Mouse (Mus musculus): ENCODE results near the gene Pknox2. TPM values are rescaled to one million over a fixed set of nuclear protein-coding genes. Genes with fewer than 3 reads are reported as not detected.
A peak's percentile ranks its signal among the peaks of the same experiment; 100 is the strongest.

The Pknox2 gene
- 33.4 and 39.0 TPM in 2 replicates for polyA plus RNA-seq (2014; fragmentation: Nextera tagmentation; extraction: Ambion mirVana)

DNA sequence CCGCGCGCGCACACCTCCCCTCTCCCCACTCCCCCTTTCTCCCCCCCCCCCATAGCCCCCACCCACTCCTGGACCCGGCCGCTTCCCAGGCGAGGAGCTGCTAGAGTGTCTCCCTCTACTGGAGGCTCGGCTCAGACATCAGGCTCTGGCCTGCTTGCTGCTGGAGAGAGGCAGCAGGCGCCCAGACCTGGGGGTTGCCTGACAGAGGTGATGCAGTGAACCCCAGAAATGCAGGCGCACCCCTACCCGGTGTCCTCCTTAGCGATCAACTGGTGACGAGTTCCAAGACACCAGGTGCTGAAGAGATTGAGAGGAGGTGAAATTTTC lies at the start of gene Pknox2:
Gene Pknox2, minus strand, starts transcription at position 49 of the 327 bp plus-strand sequence.
- WGBS, result under 1% methylated on average over 9 of the region's 13 CpGs
- Histone ChIP-seq H3K4me2 (ENCODE audit: low read depth, low read length) (peak within 1 kb of the TSS; percentile 81), H3K36me3 (ENCODE audit: control insufficient read depth, insufficient read depth, low read length) (no peaks in the 10 kb centered on the region), H3K4me3 (ENCODE audit: low read depth, low read length) (peak within 1 kb of the TSS; percentile 88), H3K9ac (replicated peaks; ENCODE audit: low read depth, low read length) (peak within 1 kb of the TSS; percentile 95), H3K9me3 (ENCODE audit: control insufficient read depth, low read length) (no peaks in the 10 kb centered on the region), H3K4me1 (ENCODE audit: control insufficient read depth, insufficient read depth, low read length) (peaks cover 15% of the 10 kb centered on the region), H3K27me3 (ENCODE audit: control insufficient read depth, insufficient read depth, low read length) (no peaks in the 10 kb centered on the region), H3K27ac (ENCODE audit: low read depth, low read length) (peak within 1 kb of the TSS; percentile 98)
- ATAC-seq (ENCODE audit: low read depth), result peak; percentile 86

DNA sequence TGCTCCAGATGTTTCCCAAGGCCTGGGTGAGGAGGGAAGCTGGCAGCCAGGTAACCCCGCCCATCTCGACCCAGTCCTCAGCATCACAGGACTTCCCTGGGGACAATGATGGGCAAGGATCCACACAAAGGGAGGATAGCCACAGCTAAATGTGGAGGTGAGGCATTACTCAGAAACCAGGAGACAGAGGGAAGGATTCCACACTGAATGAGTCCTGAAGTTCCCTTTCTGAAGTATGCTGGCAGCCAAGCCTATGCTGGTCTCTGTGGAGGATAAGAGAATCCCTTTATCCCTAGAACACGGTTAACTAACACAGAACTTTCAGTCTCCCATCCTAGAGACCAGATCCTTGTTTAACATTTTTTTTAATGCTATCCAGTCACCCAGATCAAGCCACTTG lies 40.8 kb upstream of the Pknox2 start:
- Histone ChIP-seq H3K4me3 (ENCODE audit: low read depth, low read length) (no peak overlapping the region), H3K27me3 (ENCODE audit: control insufficient read depth, insufficient read depth, low read length) (no peaks in the 10 kb centered on the region), H3K36me3 (ENCODE audit: control insufficient read depth, insufficient read depth, low read length) (no peaks in the 10 kb centered on the region), H3K4me1 (ENCODE audit: control insufficient read depth, insufficient read depth, low read length) (no peaks in the 10 kb centered on the region), H3K27ac (ENCODE audit: low read depth, low read length) (no peak overlapping the region), H3K4me2 (ENCODE audit: low read depth, low read length) (no peak overlapping the region), H3K9ac (replicated peaks; ENCODE audit: low read depth, low read length) (no peak overlapping the region), H3K9me3 (ENCODE audit: control insufficient read depth, low read length) (no peaks in the 10 kb centered on the region)
- WGBS, result 83% methylated on average over 3 of the region's 3 CpGs
- ATAC-seq (ENCODE audit: low read depth), result no peak

DNA sequence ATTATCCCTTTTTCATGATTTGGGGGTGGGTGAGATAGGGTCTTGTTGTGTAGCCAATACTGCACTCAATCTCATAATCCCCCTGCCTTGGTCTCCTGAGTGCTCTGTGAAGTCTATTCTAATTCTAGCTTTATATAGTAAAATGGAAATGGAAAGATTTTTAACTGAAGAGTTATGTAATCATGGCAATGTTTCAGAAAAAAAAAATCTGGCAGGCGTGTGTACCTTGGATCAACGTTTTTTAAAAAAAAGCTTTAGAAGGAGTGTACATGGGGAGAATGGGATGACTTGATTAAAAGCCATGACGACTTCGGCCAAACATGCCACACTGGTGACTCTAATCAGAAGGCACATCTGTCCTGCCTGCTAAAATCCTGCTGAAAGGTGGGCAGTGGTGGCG lies 40.2 kb upstream of the Pknox2 start:
- 85% methylated on average over 5 of the region's 5 CpGs for WGBS
- Histone ChIP-seq H3K27ac (ENCODE audit: low read depth, low read length) (no peak overlapping the region), H3K36me3 (ENCODE audit: control insufficient read depth, insufficient read depth, low read length) (no peaks in the 10 kb centered on the region), H3K4me3 (ENCODE audit: low read depth, low read length) (no peak overlapping the region), H3K27me3 (ENCODE audit: control insufficient read depth, insufficient read depth, low read length) (no peaks in the 10 kb centered on the region), H3K4me1 (ENCODE audit: control insufficient read depth, insufficient read depth, low read length) (no peaks in the 10 kb centered on the region), H3K9ac (replicated peaks; ENCODE audit: low read depth, low read length) (no peak overlapping the region), H3K4me2 (ENCODE audit: low read depth, low read length) (no peak overlapping the region), H3K9me3 (ENCODE audit: control insufficient read depth, low read length) (no peaks in the 10 kb centered on the region)
- ATAC-seq (ENCODE audit: low read depth), result no peak

DNA sequence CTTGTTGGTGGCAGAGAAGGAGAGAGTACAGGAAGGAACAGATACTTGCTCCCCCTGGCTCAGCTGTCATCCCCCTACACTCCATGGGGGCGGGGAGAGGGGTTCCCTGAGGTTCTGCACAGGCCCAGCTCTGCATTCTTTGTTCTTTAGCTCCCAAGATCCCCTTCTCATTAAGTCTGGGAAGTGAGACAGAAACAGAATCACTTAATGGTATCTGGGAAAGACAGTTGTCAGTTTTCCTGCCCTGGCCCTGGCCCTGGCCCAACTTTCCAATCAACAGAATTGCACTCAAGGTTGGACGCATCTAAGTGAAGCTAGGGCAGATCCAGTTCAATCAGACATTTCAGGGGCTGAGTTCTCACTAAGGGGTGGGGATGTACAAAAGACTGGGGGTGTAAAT lies 36.0 kb upstream of the Pknox2 start:
- no peaks in the 10 kb centered on the region for H3K27me3 ChIP-seq (ENCODE audit: control insufficient read depth, insufficient read depth, low read length)
- 77% methylated on average over 2 of the region's 2 CpGs for WGBS
- no peak overlapping the region for H3K9ac ChIP-seq (replicated peaks; ENCODE audit: low read depth, low read length)
- no peak overlapping the region for H3K4me2 ChIP-seq (ENCODE audit: low read depth, low read length)
- peaks cover 3% of the 10 kb centered on the region; the same call in 1 of the 2 replicates for H3K4me1 ChIP-seq (ENCODE audit: control insufficient read depth, insufficient read depth, low read length)
- no peak overlapping the region for H3K27ac ChIP-seq (ENCODE audit: low read depth, low read length)
- no peaks in the 10 kb centered on the region for H3K9me3 ChIP-seq (ENCODE audit: control insufficient read depth, low read length)
- H3K4me3 ChIP-seq (ENCODE audit: low read depth, low read length), result no peak overlapping the region
- no peak for ATAC-seq (ENCODE audit: low read depth)
- H3K36me3 ChIP-seq (ENCODE audit: control insufficient read depth, insufficient read depth, low read length), result no peaks in the 10 kb centered on the region

DNA sequence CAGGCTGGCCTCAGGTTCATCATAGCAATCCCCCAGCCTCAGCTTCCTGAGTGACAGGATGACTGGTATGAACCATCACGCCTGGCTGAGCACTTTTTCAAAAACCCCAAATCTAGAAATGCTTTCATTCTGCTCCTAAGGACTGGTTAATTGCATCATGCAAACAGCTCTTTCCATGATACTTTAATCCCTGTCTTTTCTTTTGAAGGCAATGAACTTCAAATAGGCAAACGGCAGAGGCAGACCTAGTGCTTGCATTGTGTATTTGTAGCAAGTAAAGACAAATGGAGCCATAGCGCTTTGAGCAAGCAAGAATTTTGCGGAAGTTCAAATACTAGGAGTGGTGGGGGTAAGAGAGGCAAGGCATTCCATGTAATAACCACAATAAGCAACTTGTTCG lies 34.4 kb upstream of the Pknox2 start:
- H3K9ac ChIP-seq (replicated peaks; ENCODE audit: low read depth, low read length), result no peak overlapping the region
- no peak for ATAC-seq (ENCODE audit: low read depth)
- WGBS, result 68% methylated on average over 5 of the region's 5 CpGs
- H3K4me2 ChIP-seq (ENCODE audit: low read depth, low read length), result no peak overlapping the region
- H3K27ac ChIP-seq (ENCODE audit: low read depth, low read length), result no peak overlapping the region
- no peaks in the 10 kb centered on the region for H3K9me3 ChIP-seq (ENCODE audit: control insufficient read depth, low read length)
- no peaks in the 10 kb centered on the region for H3K36me3 ChIP-seq (ENCODE audit: control insufficient read depth, insufficient read depth, low read length)
- no peaks in the 10 kb centered on the region for H3K27me3 ChIP-seq (ENCODE audit: control insufficient read depth, insufficient read depth, low read length)
- no peak overlapping the region for H3K4me3 ChIP-seq (ENCODE audit: low read depth, low read length)
- peaks cover 7% of the 10 kb centered on the region; the same call in 1 of the 2 replicates for H3K4me1 ChIP-seq (ENCODE audit: control insufficient read depth, insufficient read depth, low read length)

DNA sequence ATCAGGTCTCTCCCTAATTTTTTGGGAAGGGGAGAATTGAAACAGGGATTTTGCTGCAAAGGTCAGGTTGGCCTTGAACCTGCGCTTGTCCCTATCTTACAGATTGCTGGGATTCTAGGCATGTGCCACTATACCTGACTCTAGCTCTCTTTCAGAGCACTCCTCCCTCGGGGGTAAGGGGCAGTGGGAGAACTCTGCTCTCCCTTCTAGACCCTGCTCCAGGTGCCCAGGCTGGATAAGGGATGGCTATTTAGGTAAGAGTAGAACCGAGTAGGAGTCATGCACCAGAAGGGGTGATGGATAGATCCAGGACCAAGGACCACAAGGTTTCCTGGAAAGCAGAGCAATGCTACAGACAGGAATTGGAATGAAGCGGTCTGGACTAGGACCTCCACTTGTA lies 32.4 kb upstream of the Pknox2 start:
- H3K9ac ChIP-seq (replicated peaks; ENCODE audit: low read depth, low read length), result no peak overlapping the region
- H3K4me2 ChIP-seq (ENCODE audit: low read depth, low read length), result no peak overlapping the region
- no peak overlapping the region for H3K27ac ChIP-seq (ENCODE audit: low read depth, low read length)
- no peaks in the 10 kb centered on the region for H3K9me3 ChIP-seq (ENCODE audit: control insufficient read depth, low read length)
- no peak overlapping the region for H3K4me3 ChIP-seq (ENCODE audit: low read depth, low read length)
- no peaks in the 10 kb centered on the region for H3K36me3 ChIP-seq (ENCODE audit: control insufficient read depth, insufficient read depth, low read length)
- H3K4me1 ChIP-seq (ENCODE audit: control insufficient read depth, insufficient read depth, low read length), result peaks cover 7% of the 10 kb centered on the region; the same call in 1 of the 2 replicates
- no peaks in the 10 kb centered on the region for H3K27me3 ChIP-seq (ENCODE audit: control insufficient read depth, insufficient read depth, low read length)
- WGBS, result 94% methylated on average over 4 of the region's 4 CpGs
- ATAC-seq (ENCODE audit: low read depth), result no peak

DNA sequence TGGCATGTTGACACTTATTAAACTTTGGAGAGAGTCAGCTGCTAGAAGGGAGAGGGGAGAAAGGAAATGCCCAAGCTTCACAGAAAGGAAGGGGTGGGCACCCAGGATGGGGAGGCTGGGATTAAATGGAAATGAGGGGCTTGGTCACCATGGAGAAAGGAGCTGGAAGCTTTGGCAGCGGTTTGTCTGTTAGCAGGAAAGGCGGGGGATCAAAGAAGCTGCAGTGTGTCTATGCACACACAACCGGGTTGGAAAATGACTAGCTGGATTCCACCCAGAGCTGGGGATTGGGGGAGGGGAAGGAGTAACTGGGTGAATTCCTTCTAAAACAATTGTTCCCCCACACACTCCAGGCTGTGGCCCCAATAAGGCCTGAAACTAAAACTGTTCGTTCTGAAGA lies 31.7 kb upstream of the Pknox2 start:
- Histone ChIP-seq H3K4me3 (ENCODE audit: low read depth, low read length) (no peak overlapping the region), H3K27me3 (ENCODE audit: control insufficient read depth, insufficient read depth, low read length) (no peaks in the 10 kb centered on the region), H3K36me3 (ENCODE audit: control insufficient read depth, insufficient read depth, low read length) (no peaks in the 10 kb centered on the region), H3K4me2 (ENCODE audit: low read depth, low read length) (no peak overlapping the region), H3K27ac (ENCODE audit: low read depth, low read length) (no peak overlapping the region; the same call in 1 of the 2 replicates), H3K4me1 (ENCODE audit: control insufficient read depth, insufficient read depth, low read length) (peaks cover 7% of the 10 kb centered on the region; the same call in 1 of the 2 replicates), H3K9me3 (ENCODE audit: control insufficient read depth, low read length) (no peaks in the 10 kb centered on the region), H3K9ac (replicated peaks; ENCODE audit: low read depth, low read length) (no peak overlapping the region)
- 18% methylated on average over 4 of the region's 4 CpGs for WGBS
- peak; percentile 53; the same call in 1 of the 2 replicates for ATAC-seq (ENCODE audit: low read depth)

DNA sequence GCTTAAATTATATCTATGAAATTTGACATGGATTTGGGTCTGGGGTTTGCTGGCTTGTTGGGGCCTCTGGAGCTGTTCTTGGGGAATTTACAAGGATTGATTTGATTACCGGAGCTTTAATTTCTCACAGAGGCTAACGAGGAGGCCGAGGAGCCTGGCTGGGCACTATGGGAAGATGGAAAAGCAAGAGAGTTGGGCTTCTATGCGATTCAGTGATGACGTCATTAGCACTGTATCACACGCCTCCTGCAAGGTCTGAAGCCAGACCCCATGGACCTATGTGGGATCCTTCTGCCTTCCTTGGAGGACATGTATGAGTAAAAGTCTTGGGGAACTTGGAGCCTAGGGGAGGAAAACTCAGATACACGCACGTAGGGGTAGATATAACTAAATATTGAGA lies 30.3 kb upstream of the Pknox2 start:
- Histone ChIP-seq H3K9me3 (ENCODE audit: control insufficient read depth, low read length) (no peaks in the 10 kb centered on the region), H3K9ac (replicated peaks; ENCODE audit: low read depth, low read length) (no peak overlapping the region), H3K27ac (ENCODE audit: low read depth, low read length) (0 out of 2 replicates have a peak overlapping the region, but pooled peaks have one; percentile 11), H3K36me3 (ENCODE audit: control insufficient read depth, insufficient read depth, low read length) (no peaks in the 10 kb centered on the region), H3K4me3 (ENCODE audit: low read depth, low read length) (no peak overlapping the region), H3K4me1 (ENCODE audit: control insufficient read depth, insufficient read depth, low read length) (peaks cover 7% of the 10 kb centered on the region; the same call in 1 of the 2 replicates), H3K27me3 (ENCODE audit: control insufficient read depth, insufficient read depth, low read length) (no peaks in the 10 kb centered on the region), H3K4me2 (ENCODE audit: low read depth, low read length) (no peak overlapping the region)
- WGBS, result 43% methylated on average over 8 of the region's 8 CpGs
- 0 out of 2 replicates have a peak, but pooled peaks have one; percentile 31 for ATAC-seq (ENCODE audit: low read depth)

DNA sequence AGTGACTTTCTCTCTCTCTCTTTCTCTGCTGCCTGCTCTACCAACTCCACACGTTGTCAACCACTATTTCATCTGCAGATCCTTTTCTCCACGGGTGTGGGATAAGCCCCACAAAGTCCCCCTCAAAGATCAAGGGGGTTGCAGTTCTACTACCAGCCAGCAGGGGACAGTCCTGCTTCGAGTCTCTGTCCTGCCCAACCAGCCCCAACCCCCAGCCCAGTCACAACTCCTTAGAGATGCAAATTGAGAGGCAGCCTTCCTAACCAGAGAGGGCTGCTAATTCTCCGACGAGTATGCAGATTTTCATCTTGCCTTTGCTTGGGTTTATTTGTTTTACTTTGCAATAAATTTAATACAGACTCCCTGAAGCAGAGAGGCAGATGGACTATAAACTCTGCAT lies 29.9 kb upstream of the Pknox2 start:
- H3K9me3 ChIP-seq (ENCODE audit: control insufficient read depth, low read length), result no peaks in the 10 kb centered on the region
- under 1% methylated on average over 5 of the region's 5 CpGs for WGBS
- no peaks in the 10 kb centered on the region for H3K27me3 ChIP-seq (ENCODE audit: control insufficient read depth, insufficient read depth, low read length)
- no peak overlapping the region for H3K4me2 ChIP-seq (ENCODE audit: low read depth, low read length)
- ATAC-seq (ENCODE audit: low read depth), result peak; percentile 64; the same call in 1 of the 2 replicates
- no peak overlapping the region for H3K4me3 ChIP-seq (ENCODE audit: low read depth, low read length)
- H3K36me3 ChIP-seq (ENCODE audit: control insufficient read depth, insufficient read depth, low read length), result no peaks in the 10 kb centered on the region
- 0 out of 2 replicates have a peak overlapping the region, but pooled peaks have one; percentile 11 for H3K27ac ChIP-seq (ENCODE audit: low read depth, low read length)
- no peak overlapping the region for H3K9ac ChIP-seq (replicated peaks; ENCODE audit: low read depth, low read length)
- H3K4me1 ChIP-seq (ENCODE audit: control insufficient read depth, insufficient read depth, low read length), result peaks cover 7% of the 10 kb centered on the region; the same call in 1 of the 2 replicates

Measured in neural tube, embryonic 14.5 days (tissue).